Mouse (Mus musculus) frontal cortex, adult (tissue): ENCODE data around the gene Ptges.
"Not testable (repeated sequence)": the region's sequence is repeated elsewhere in the genome, so short reads cannot be mapped to it uniquely, and the experiment has no call there.

Experiments used
- ATAC-seq: cut with Nextera tagmentation; 2 replicates; pipeline ENCODE4 v1.9.2; 2017; ENCODE audit warnings: mild to moderate bottlenecking, moderate library complexity, mixed read lengths; ENCODE audit not compliant: low TSS enrichment

The Ptges gene

GRCm38 (mm10) chr2:30929483-30930045 is at the start of gene Ptges:
Ptges (minus strand) TSS chr2:30929863.
- peak; percentile 84 for ATAC-seq

- peak; percentile 92 for ATAC-seq
Observed at GRCm38 (mm10) chr2:30967352-30968327, 38.0 kb upstream of the Ptges start, which contains the start of gene Tor1a. Tor1a (minus strand) TSS chr2:30967933.

GRCm38 (mm10) chr2:30966826-30967225 is 37.2 kb upstream of the Ptges start:
- ATAC-seq, result no peak

GRCm38 (mm10) chr2:30965627-30966026 is 36.0 kb upstream of the Ptges start:
- no peak for ATAC-seq

- peak; percentile 53 for ATAC-seq
Observed at GRCm38 (mm10) chr2:30962570-30963254, 33.0 kb upstream of the Ptges start.

- ATAC-seq, result no peak
Observed at GRCm38 (mm10) chr2:30959856-30960255, 30.2 kb upstream of the Ptges start.

GRCm38 (mm10) chr2:30958726-30959125 is 29.1 kb upstream of the Ptges start:
- no peak for ATAC-seq

GRCm38 (mm10) chr2:30957511-30957910 is 27.8 kb upstream of the Ptges start:
- ATAC-seq, result no peak

GRCm38 (mm10) chr2:30954797-30955196 is 25.1 kb upstream of the Ptges start:
- ATAC-seq, result no peak

- peak; percentile 94 for ATAC-seq
Observed at GRCm38 (mm10) chr2:30952824-30953490, 23.3 kb upstream of the Ptges start, which contains the start of gene Tor1b. Tor1b (plus strand) TSS chr2:30952959.

- ATAC-seq, result peak; percentile 20; the same call in 1 of the 2 replicates
Observed at GRCm38 (mm10) chr2:30952457-30952823, 22.8 kb upstream of the Ptges start.

GRCm38 (mm10) chr2:30942603-30943011 is 12.9 kb upstream of the Ptges start:
- ATAC-seq, result peak; percentile 91

- ATAC-seq, result not testable (repeated sequence)
Observed at GRCm38 (mm10) chr2:30942116-30942515, 12.5 kb upstream of the Ptges start.

GRCm38 (mm10) chr2:30941586-30941985 is 11.9 kb upstream of the Ptges start:
- no peak for ATAC-seq

GRCm38 (mm10) chr2:30938574-30938991 is 8.9 kb upstream of the Ptges start:
- ATAC-seq, result no peak

- ATAC-seq, result no peak
Observed at GRCm38 (mm10) chr2:30937731-30938130, 8.1 kb upstream of the Ptges start.

- no peak for ATAC-seq
Observed at GRCm38 (mm10) chr2:30936808-30937207, 7.1 kb upstream of the Ptges start.

GRCm38 (mm10) chr2:30933917-30934450 is 4.3 kb upstream of the Ptges start:
- ATAC-seq, result no peak

- no peak for ATAC-seq
Observed at GRCm38 (mm10) chr2:30933032-30933431, 3.4 kb upstream of the Ptges start.

- no peak for ATAC-seq
Observed at GRCm38 (mm10) chr2:30931922-30932321, 2.3 kb upstream of the Ptges start.

- ATAC-seq, result not testable (repeated sequence)
Observed at GRCm38 (mm10) chr2:30930846-30931245, 1.2 kb upstream of the Ptges start.
